Mouse (Mus musculus) forebrain, embryonic 13.5 days (tissue): ENCODE results near the gene Tril. TPM values are rescaled to one million over a fixed set of nuclear protein-coding genes. Genes with fewer than 3 reads are reported as not detected.

Source experiments
- ATAC-seq: fragments of 200-750 bp; cut with Nextera tagmentation; 2 replicates; pipeline ENCODE4 v1.8.0; 2017
- H3K27ac ChIP-seq: fragments of 300-500 bp; sonication (generic); 2 replicates; pipeline ENCODE4 v1.5.1; 2015; ENCODE audit warnings: inconsistent platforms, mild to moderate bottlenecking, moderate library complexity
- H3K27me3 ChIP-seq: fragments of 300-500 bp; sonication (generic); 2 replicates; pipeline ENCODE4 v1.6.1; 2015; ENCODE audit warnings: mild to moderate bottlenecking, inconsistent platforms
- H3K36me3 ChIP-seq: fragments of 300-500 bp; sonication (generic); 2 replicates; pipeline ENCODE4 v1.6.1; 2015; ENCODE audit warnings: mild to moderate bottlenecking, inconsistent platforms; ENCODE audit not compliant: poor library complexity, severe bottlenecking
- H3K4me1 ChIP-seq: fragments of 300-500 bp; sonication (generic); 2 replicates; pipeline ENCODE4 v1.6.1; 2015; ENCODE audit warnings: inconsistent platforms
- H3K4me2 ChIP-seq: fragments of 300-500 bp; sonication (generic); 2 replicates; pipeline ENCODE4 v1.6.1; 2015; ENCODE audit warnings: inconsistent platforms, mild to moderate bottlenecking, moderate library complexity
- H3K4me3 ChIP-seq: fragments of 300-500 bp; sonication (generic); 2 replicates; pipeline ENCODE4 v1.5.1; 2015; ENCODE audit warnings: mild to moderate bottlenecking, inconsistent platforms
- H3K9ac ChIP-seq: fragments of 300-500 bp; sonication (generic); 2 replicates; pipeline ENCODE4 v1.6.1; 2015; ENCODE audit warnings: mild to moderate bottlenecking, inconsistent platforms
- H3K9me3 ChIP-seq: fragments of 300-500 bp; sonication (generic); replicated peaks from 2 replicates; pipeline ENCODE4 v1.6.1; 2016; ENCODE audit warnings: inconsistent platforms
- WGBS: fragments of 180-500 bp; shearing (Covaris S2); methylation state at CpG from one replicate; pipeline ENCODE4 v1.1.7; 2015; 5-methylcytosine and 5-hydroxymethylcytosine counted together
- polyA plus RNA-seq: library from polyadenylated mRNA; unstranded; fragments of >200 nt; fragmentation: Nextera tagmentation; extraction: Ambion mirVana; gene quantifications from 2 replicates; pipeline ENCODE4 v1.2.1, GENCODE M21; 2015

The Tril gene
- 5.6 and 6.3 TPM in 2 replicates for polyA plus RNA-seq

DNA sequence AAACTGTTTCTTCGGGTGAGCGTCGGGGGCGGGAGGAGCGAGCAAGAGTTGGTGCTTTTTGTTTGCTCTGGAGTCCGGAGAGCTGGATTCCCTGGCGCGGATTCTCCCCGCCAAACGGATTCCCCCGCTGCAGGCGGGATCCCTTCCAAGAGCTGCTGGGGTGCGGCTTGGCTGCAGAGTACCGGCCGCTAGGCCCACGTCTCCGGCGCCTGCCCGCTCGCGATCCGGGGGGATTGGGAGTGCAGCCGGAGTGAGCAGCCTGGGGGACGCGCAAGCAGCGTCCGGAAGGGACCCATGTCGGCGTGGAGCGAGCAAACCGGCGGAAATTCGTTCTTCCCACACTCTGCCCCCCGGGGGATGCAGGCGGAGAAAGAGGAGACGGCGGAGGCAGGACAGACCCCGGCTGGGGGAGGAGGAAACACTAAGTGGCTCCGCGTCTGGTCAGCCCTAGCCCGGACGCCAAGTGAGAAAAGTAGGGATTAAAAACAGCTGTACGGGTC, at the start of gene Tril:
Gene Tril, minus strand, starts transcription at position 345 of the 500 bp plus-strand sequence.
- Histone ChIP-seq H3K4me1 (peaks cover 42% of the 10 kb centered on the region), H3K4me2 (peak within 1 kb of the TSS; percentile 73), H3K27ac (peak within 1 kb of the TSS; percentile 35), H3K4me3 (peak within 1 kb of the TSS; percentile 52), H3K36me3 (no peaks in the 10 kb centered on the region), H3K27me3 (peaks cover 60% of the 10 kb centered on the region), H3K9ac (peak within 1 kb of the TSS; percentile 66), H3K9me3 (no peaks in the 10 kb centered on the region)
- ATAC-seq: peak; percentile 53
- WGBS: under 1% methylated on average over 43 of the region's 43 CpGs

GRCm38 (mm10) chr6:53863011-53863410, 42.4 kb upstream of the Tril start:
- Histone ChIP-seq H3K4me2 (no peak overlapping the region), H3K9ac (no peak overlapping the region), H3K27me3 (no peaks in the 10 kb centered on the region), H3K4me3 (no peak overlapping the region), H3K36me3 (no peaks in the 10 kb centered on the region), H3K9me3 (no peaks in the 10 kb centered on the region), H3K27ac (no peak overlapping the region), H3K4me1 (no peaks in the 10 kb centered on the region)
- WGBS: 65% methylated on average over 2 of the region's 2 CpGs
- no peak for ATAC-seq

GRCm38 (mm10) chr6:53859106-53859505, 38.5 kb upstream of the Tril start:
- Histone ChIP-seq H3K27ac (no peak overlapping the region), H3K4me2 (no peak overlapping the region), H3K4me1 (peaks cover 14% of the 10 kb centered on the region), H3K4me3 (no peak overlapping the region), H3K36me3 (no peaks in the 10 kb centered on the region), H3K9me3 (no peaks in the 10 kb centered on the region), H3K27me3 (no peaks in the 10 kb centered on the region), H3K9ac (no peak overlapping the region)
- no peak for ATAC-seq
- 46% methylated on average over 1 of the region's 1 CpGs for WGBS

- no peaks in the 10 kb centered on the region for H3K9me3 ChIP-seq
- H3K9ac ChIP-seq: no peak overlapping the region
- H3K4me2 ChIP-seq: no peak overlapping the region
- H3K27me3 ChIP-seq: no peaks in the 10 kb centered on the region
- 80% methylated on average over 7 of the region's 7 CpGs for WGBS
- H3K27ac ChIP-seq: no peak overlapping the region
- no peaks in the 10 kb centered on the region for H3K36me3 ChIP-seq
- ATAC-seq: no peak
- no peak overlapping the region for H3K4me3 ChIP-seq
- peaks cover 15% of the 10 kb centered on the region for H3K4me1 ChIP-seq
Observed at GRCm38 (mm10) chr6:53857822-53858221, 37.2 kb upstream of the Tril start.

GRCm38 (mm10) chr6:53856775-53857174, 36.1 kb upstream of the Tril start:
- no peak for ATAC-seq
- H3K27ac ChIP-seq: no peak overlapping the region
- no peaks in the 10 kb centered on the region for H3K36me3 ChIP-seq
- H3K9me3 ChIP-seq: no peaks in the 10 kb centered on the region
- peaks cover 15% of the 10 kb centered on the region for H3K4me1 ChIP-seq
- 79% methylated on average over 2 of the region's 2 CpGs for WGBS
- H3K9ac ChIP-seq: no peak overlapping the region
- no peaks in the 10 kb centered on the region for H3K27me3 ChIP-seq
- H3K4me3 ChIP-seq: no peak overlapping the region
- H3K4me2 ChIP-seq: no peak overlapping the region

DNA sequence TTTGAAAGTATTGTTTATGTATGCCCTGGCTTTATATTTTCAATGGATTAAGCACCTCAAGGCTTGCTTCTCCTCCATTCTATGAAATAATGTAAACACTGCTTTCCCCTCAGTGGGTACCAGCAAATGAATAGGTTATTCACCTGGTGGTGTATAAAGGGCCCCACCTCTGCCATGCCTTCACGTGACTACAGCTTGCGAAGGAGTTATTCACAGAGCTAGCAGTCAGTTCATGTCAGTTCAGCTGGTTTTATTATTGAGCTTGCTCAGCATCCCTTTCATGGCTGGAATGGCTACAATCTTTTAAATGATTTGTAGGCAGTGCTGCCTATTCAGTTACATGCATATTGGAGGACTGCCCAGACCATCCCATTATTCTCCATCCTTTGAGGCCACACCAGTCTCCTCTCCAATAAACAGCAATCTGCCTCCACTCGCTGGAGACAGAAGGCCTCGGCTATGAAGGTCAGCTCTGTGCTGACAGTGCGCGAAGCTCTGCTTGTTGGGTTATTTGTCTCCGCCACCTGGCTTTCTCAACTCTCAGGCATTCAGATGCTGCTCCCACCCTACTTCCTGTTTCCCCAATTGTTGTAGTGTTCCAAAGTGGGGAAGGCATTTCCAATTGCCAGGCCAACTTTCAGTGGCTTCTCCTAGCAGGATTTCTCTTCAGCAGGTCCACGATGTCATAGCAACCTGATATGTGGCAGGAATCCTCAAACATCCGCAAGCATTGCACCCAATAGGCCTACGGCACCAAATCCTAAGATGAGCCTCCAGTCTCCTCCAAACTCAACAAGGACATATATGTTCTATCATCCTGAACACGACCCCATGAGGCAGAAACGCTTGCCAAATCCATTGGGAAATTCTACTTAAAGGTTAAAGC, 34.6 kb upstream of the Tril start:
- H3K9ac ChIP-seq: no peak overlapping the region
- H3K36me3 ChIP-seq: no peaks in the 10 kb centered on the region
- no peaks in the 10 kb centered on the region for H3K27me3 ChIP-seq
- 68% methylated on average over 12 of the region's 12 CpGs for WGBS
- peaks cover 15% of the 10 kb centered on the region for H3K4me1 ChIP-seq
- ATAC-seq: 0 out of 2 replicates have a peak, but pooled peaks have one; percentile 41
- H3K27ac ChIP-seq: no peak overlapping the region
- H3K9me3 ChIP-seq: no peaks in the 10 kb centered on the region
- no peak overlapping the region for H3K4me2 ChIP-seq
- no peak overlapping the region for H3K4me3 ChIP-seq

GRCm38 (mm10) chr6:53854226-53854625, 33.6 kb upstream of the Tril start:
- no peak for ATAC-seq
- Histone ChIP-seq H3K9me3 (no peaks in the 10 kb centered on the region), H3K4me3 (no peak overlapping the region), H3K4me1 (peaks cover 15% of the 10 kb centered on the region), H3K27me3 (no peaks in the 10 kb centered on the region), H3K9ac (no peak overlapping the region), H3K27ac (no peak overlapping the region), H3K36me3 (no peaks in the 10 kb centered on the region), H3K4me2 (no peak overlapping the region)
- 84% methylated on average over 2 of the region's 2 CpGs for WGBS

GRCm38 (mm10) chr6:53853546-53853945, 32.9 kb upstream of the Tril start:
- Histone ChIP-seq H3K9ac (no peak overlapping the region), H3K36me3 (no peaks in the 10 kb centered on the region), H3K27ac (no peak overlapping the region), H3K9me3 (no peaks in the 10 kb centered on the region), H3K4me3 (no peak overlapping the region), H3K27me3 (no peaks in the 10 kb centered on the region), H3K4me2 (no peak overlapping the region), H3K4me1 (peaks cover 15% of the 10 kb centered on the region)
- WGBS: 86% methylated on average over 3 of the region's 3 CpGs
- no peak for ATAC-seq

- H3K9ac ChIP-seq: no peak overlapping the region
- no peaks in the 10 kb centered on the region for H3K27me3 ChIP-seq
- no peaks in the 10 kb centered on the region for H3K36me3 ChIP-seq
- H3K9me3 ChIP-seq: no peaks in the 10 kb centered on the region
- no peak for ATAC-seq
- H3K4me3 ChIP-seq: no peak overlapping the region
- no peak overlapping the region for H3K4me2 ChIP-seq
- WGBS: 97% methylated on average over 17 of the region's 17 CpGs
- H3K27ac ChIP-seq: no peak overlapping the region
- no peaks in the 10 kb centered on the region for H3K4me1 ChIP-seq
Observed at GRCm38 (mm10) chr6:53844626-53845025, 24.0 kb upstream of the Tril start.

DNA sequence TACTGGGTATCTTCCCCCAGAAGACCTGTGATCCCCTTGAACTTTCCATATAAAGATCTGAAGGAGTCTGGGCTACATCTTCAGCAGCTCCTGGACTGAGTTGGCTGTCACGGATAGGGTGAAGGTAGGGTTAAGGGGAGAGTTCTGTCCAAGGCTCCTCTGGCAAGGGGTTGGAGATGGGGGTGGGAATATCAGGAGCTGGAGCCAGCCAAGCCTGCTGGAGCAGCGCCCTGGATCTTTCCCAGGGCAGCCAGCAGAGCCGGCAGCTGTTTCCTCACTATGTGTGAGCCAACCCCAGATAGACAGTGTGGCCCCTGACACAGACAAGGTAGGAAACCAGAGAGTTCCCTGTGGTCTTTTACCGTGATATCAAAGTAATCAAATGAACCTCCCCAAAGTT, 4.6 kb upstream of the Tril start:
- Histone ChIP-seq H3K27ac (no peak overlapping the region), H3K4me3 (no peak overlapping the region), H3K27me3 (peaks cover 24% of the 10 kb centered on the region), H3K36me3 (no peaks in the 10 kb centered on the region), H3K4me2 (no peak overlapping the region), H3K9ac (no peak overlapping the region), H3K4me1 (peaks cover 15% of the 10 kb centered on the region), H3K9me3 (no peaks in the 10 kb centered on the region)
- ATAC-seq: no peak
- WGBS: 79% methylated on average over 4 of the region's 4 CpGs

GRCm38 (mm10) chr6:53821041-53821501, 441 bp upstream of the Tril start:
- Histone ChIP-seq H3K9me3 (no peaks in the 10 kb centered on the region), H3K27ac (peak overlapping the region; percentile 35; the same call in 1 of the 2 replicates), H3K4me2 (peak overlapping the region; percentile 73), H3K4me3 (peak overlapping the region; percentile 52), H3K36me3 (no peaks in the 10 kb centered on the region), H3K27me3 (peaks cover 60% of the 10 kb centered on the region), H3K4me1 (peaks cover 42% of the 10 kb centered on the region), H3K9ac (peak overlapping the region; percentile 66)
- WGBS: 2% methylated on average over 18 of the region's 18 CpGs
- no peak for ATAC-seq

DNA sequence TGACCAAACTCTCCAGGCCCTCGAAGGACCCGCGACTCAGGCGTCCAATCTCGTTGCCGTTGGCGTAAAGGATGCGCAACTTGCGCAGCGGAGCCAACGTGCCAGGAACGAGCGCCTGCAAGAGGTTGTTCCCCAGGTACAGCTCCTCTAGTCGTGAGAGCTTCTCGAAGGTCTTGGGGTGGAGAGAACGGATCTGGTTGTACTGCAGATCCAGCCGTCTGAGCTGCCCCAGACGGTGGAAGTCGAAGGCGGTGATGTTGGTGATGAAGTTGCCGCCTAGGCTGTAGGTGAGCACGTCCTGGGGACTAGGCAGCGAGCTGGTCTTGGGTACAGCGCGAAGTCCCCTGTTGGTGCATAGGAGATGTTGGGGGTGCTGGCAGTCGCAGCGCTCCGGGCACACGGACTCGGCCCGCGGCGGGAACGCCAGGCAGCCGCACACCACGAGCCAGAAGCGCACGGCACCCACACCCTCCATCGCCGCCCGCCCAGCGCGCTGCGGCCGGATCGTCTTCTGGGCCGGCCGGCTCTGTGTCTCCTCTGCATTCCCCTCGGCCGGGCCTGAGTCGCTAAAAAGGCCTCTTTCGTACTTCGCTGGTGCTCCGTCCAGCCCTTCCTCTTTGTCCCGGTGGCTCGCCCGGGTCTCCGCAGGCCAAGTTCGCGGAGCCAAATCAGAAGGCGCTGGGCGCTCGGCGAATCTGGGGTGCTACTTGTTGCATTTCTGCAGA, 707 bp downstream of the Tril start:
- H3K36me3 ChIP-seq: no peaks in the 10 kb centered on the region
- no peak overlapping the region; the same call in 1 of the 2 replicates for H3K27ac ChIP-seq
- ATAC-seq: peak; percentile 9; the same call in 1 of the 2 replicates
- no peaks in the 10 kb centered on the region for H3K9me3 ChIP-seq
- peaks cover 60% of the 10 kb centered on the region for H3K27me3 ChIP-seq
- peak overlapping the region; percentile 73 for H3K4me2 ChIP-seq
- H3K9ac ChIP-seq: peak overlapping the region; percentile 66
- peak overlapping the region; percentile 52 for H3K4me3 ChIP-seq
- peaks cover 42% of the 10 kb centered on the region for H3K4me1 ChIP-seq
- WGBS: under 1% methylated on average over 63 of the region's 64 CpGs
